Mouse (Mus musculus): ENCODE data around the gene Commd2. TPM values are rescaled to one million over a fixed set of nuclear protein-coding genes. Genes with fewer than 3 reads are reported as not detected.

Commd2 gene
- polyA plus RNA-seq, 1 experiment from 2014 or later = 83.9 TPM

DNA sequence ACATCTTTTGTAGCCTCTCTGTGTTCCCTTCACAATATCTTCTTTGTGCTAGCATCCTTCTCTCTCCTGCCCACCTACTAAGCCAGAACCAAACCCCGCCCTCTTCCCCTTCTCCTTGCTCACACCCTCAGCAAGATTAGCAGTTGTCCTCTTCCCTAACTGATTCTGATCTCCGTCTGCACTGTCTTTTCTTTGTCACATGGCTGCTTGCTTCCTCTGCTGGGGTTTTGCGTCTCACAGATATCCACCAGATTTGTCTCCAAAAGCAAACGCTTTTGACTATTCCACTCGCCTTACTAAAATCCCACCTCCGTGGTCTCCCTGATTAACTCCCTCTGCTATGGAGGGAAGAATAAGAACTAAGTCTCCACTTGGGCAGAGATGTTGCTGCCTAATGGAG lies 7.1 kb upstream of the Commd2 start:
- ATAC-seq (ENCODE audit: insufficient number of reproducible peaks, insufficient read depth, low FRiP score, low TSS enrichment) = no peak
- 62% methylated on average over 6 of the region's 6 CpGs for WGBS
- H3K36me3 ChIP-seq = no peaks in the 10 kb centered on the region

DNA sequence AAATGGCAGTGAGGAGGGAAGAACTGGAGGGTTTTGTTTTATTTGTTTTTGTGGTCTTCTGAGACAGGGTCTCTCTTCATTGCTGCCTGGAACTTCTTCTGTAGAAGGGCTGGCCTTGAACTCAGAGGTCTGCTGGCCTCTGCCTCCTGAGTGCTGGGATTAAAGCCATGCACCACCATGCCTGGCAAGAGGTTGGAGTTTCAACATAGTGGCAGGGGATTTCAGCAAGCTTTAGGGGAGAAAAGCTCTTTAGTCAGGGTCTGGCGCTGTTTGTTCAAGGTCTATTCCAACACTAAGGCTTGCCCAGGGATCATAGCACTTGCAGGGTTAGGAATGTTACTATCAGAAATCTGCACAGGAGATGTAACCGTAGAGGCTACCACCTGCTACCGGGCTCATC lies 2.1 kb upstream of the Commd2 start:
- 86% methylated on average over 3 of the region's 3 CpGs for WGBS
- Histone ChIP-seq H3K9me3 (no peaks in the 10 kb centered on the region), H3K4me2 (replicated peaks) (no peak overlapping the region), H3K4me3 (no peak overlapping the region), H3K9ac (no peak overlapping the region), H3K36me3 (no peaks in the 10 kb centered on the region), H3K27ac (no peak overlapping the region), H3K27me3 (no peaks in the 10 kb centered on the region), H3K4me1 (peaks cover 6% of the 10 kb centered on the region)
- ATAC-seq (ENCODE audit: insufficient number of reproducible peaks, insufficient read depth, low FRiP score, low TSS enrichment) = no peak

More for the DNA sequence above, 7.1 kb upstream of the Commd2 start:
- Histone ChIP-seq H3K27me3 (no peaks in the 10 kb centered on the region), H3K4me3 (no peak overlapping the region), H3K9ac (no peak overlapping the region), H3K4me1 (no peaks in the 10 kb centered on the region), H3K27ac (no peak overlapping the region), H3K9me3 (no peaks in the 10 kb centered on the region), H3K4me2 (replicated peaks) (no peak overlapping the region)

DNA sequence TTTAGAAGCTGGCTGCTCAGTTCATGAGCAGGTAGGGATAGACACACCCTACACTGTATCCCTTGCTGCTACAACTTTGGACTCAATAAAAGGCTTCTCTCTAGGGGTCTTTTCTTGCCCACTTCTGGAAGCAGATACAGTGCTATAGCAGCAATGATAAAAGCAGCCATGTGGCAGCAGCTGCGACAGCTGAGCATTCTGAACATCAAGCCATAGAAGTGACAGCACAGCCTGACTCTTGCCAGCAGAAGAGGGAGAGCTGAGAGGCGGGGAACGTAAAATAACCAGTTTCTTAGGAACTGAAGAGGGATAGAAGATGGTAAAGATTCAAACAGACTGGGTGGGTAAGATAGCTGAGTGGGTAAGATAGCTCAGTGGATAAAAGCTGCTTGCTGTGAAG lies 970 bp upstream of the Commd2 start:
- ATAC-seq (ENCODE audit: insufficient number of reproducible peaks, insufficient read depth, low FRiP score, low TSS enrichment) = no peak
- Histone ChIP-seq H3K9me3 (no peaks in the 10 kb centered on the region), H3K27ac (no peak overlapping the region), H3K27me3 (no peaks in the 10 kb centered on the region), H3K36me3 (no peaks in the 10 kb centered on the region), H3K4me1 (peaks cover 6% of the 10 kb centered on the region), H3K4me2 (replicated peaks) (no peak overlapping the region), H3K4me3 (no peak overlapping the region), H3K9ac (no peak overlapping the region)
- 80% methylated on average over 3 of the region's 3 CpGs for WGBS

DNA sequence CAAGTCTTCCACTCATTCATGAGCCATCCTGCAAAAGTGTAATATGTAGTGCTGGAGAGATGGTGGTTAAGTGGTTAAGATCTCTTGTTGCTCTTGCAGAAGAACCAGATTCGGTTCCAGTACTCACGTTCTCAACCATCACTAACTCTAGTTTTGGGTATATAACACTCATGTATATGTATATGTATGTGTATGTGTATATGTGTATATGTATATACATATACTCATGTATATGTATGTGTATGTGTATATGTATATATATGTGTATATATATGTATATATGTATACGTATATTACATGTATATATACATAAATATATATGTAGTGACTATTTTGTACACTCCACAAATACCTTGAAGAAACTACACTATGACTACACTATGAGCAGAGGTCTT lies 347 bp upstream of the Commd2 start:
- H3K4me3 ChIP-seq = peak overlapping the region; percentile 71
- H3K9me3 ChIP-seq = no peaks in the 10 kb centered on the region
- H3K36me3 ChIP-seq = no peaks in the 10 kb centered on the region
- H3K27me3 ChIP-seq = no peaks in the 10 kb centered on the region
- H3K9ac ChIP-seq = peak overlapping the region; percentile 75
- whole genome bisulfite sequencing = 70% methylated on average over 3 of the region's 3 CpGs
- H3K27ac ChIP-seq = peak overlapping the region; percentile 82; the same call in 1 of the 2 replicates
- H3K4me1 ChIP-seq = peaks cover 6% of the 10 kb centered on the region
- peak overlapping the region; percentile 75 for H3K4me2 ChIP-seq (replicated peaks)
- ATAC-seq (ENCODE audit: insufficient number of reproducible peaks, insufficient read depth, low FRiP score, low TSS enrichment) = no peak

DNA sequence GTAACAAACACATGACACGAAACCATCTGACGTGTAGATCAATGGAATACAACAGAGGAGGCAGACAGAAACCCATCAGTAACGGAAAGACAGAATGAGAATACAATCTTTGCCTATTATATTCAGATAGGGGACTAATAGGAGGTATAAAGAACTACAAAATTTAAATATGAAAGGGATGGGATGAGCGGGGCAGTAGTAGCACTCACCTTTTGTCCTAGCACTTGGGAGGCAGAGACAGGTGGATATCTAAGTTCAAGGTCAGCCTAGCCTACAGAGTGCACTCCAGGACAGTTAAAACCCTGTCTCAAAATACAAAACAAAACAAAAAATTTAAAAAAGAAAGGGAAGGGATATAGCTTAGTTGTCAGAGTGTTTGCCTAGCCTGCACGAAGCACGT lies 8.3 kb downstream of the Commd2 start:
- Histone ChIP-seq H3K36me3 (peaks cover 15% of the 10 kb centered on the region), H3K9ac (no peak overlapping the region), H3K4me3 (no peak overlapping the region), H3K4me2 (replicated peaks) (no peak overlapping the region), H3K27me3 (no peaks in the 10 kb centered on the region), H3K4me1 (no peaks in the 10 kb centered on the region), H3K27ac (no peak overlapping the region), H3K9me3 (no peaks in the 10 kb centered on the region)
- 91% methylated on average over 6 of the region's 6 CpGs for WGBS
- no peak for ATAC-seq (ENCODE audit: insufficient number of reproducible peaks, insufficient read depth, low FRiP score, low TSS enrichment)

DNA sequence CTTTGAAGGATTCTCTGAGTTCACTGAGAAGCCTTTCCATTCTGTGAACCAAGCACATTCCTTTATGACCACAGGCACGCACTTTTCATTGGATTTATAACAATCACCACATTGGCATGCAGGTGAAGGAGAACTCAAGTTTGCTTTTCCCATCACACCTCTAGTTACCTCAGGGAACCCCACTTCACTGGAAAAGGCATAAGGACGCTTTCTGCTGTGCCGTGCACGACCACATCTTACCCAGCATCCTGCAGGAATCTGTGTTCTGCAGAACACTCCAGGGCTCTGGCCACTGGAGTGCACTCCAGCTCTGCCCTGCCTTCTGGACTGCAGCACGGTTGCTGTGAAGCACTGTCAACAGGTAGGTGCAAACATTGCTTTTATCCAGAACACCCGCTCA lies 13.9 kb downstream of the Commd2 start:
- H3K36me3 ChIP-seq = no peaks in the 10 kb centered on the region
- no peak overlapping the region for H3K9ac ChIP-seq
- WGBS = 67% methylated on average over 6 of the region's 6 CpGs
- no peak overlapping the region for H3K4me2 ChIP-seq (replicated peaks)
- ATAC-seq (ENCODE audit: insufficient number of reproducible peaks, insufficient read depth, low FRiP score, low TSS enrichment) = no peak
- no peaks in the 10 kb centered on the region for H3K4me1 ChIP-seq
- H3K4me3 ChIP-seq = no peak overlapping the region
- no peak overlapping the region for H3K27ac ChIP-seq
- no peaks in the 10 kb centered on the region for H3K27me3 ChIP-seq
- H3K9me3 ChIP-seq = no peaks in the 10 kb centered on the region

DNA sequence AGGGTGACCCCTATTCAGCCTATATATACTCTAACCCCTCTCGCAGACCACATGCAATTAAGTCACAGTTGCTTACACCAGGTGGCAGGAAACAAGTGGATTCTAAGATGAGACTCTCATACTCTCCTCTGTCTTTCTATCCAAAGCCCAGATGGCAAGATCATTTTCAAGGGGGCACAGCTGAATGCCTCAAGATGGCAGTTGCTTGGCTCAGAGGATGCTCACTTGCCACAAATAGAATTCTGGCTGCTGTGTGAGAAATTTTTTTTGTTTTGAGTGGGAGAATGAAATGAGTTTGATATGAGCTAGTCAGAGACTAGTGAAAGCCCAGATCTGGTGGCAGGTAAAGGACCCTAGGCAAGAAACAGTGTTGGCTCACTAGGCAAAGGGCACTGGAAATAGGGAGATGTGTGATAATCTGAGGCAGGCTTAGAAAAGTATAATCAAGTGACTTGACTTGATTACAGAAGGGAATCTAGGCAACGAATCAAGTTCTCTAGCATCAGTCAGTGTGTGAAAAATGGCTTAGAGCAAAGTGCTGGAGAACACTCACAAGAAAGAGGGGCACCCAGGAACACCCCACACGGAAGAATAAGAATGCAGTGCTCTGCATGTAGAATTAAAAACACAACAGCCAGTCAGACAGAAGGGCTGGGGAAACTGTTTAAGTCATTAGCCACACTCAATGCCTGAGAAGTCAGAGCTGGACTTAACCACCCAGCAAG lies 16.6 kb downstream of the Commd2 start:
- H3K36me3 ChIP-seq = no peaks in the 10 kb centered on the region
- no peak overlapping the region for H3K4me3 ChIP-seq
- no peak overlapping the region for H3K27ac ChIP-seq
- H3K4me1 ChIP-seq = no peaks in the 10 kb centered on the region
- no peak for ATAC-seq (ENCODE audit: insufficient number of reproducible peaks, insufficient read depth, low FRiP score, low TSS enrichment)
- WGBS = 76% methylated on average over 3 of the region's 3 CpGs
- no peak overlapping the region for H3K9ac ChIP-seq
- H3K9me3 ChIP-seq = no peaks in the 10 kb centered on the region
- no peaks in the 10 kb centered on the region for H3K27me3 ChIP-seq
- no peak overlapping the region for H3K4me2 ChIP-seq (replicated peaks)

DNA sequence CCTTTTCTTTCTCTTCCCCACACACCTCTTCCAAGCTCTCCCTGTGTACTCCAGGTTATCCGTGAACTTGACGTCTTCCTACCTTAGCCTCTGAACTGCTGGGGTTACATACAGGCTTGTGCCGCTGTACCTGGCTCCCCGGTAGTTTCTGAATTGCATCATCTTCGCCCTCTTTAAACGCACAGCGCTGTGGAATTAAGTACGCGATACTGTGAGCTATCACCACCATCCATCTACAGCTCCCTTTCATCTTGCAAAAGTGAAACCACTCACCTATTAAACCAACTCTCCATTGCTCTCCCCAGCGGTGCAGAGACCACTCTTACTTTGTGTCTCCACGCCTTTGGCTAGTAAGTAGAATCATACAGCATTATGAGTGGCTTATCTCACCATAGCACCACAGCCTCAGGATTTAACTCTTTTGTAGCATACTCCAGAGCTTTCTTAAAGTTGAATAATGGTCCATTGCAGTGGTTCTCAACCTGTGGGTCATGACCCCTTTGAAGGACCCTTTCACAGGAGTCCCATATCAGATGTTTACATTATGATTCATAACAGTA lies 24.5 kb downstream of the Commd2 start:
- no peak overlapping the region for H3K9ac ChIP-seq
- 84% methylated on average over 11 of the region's 11 CpGs for WGBS
- no peak for ATAC-seq (ENCODE audit: insufficient number of reproducible peaks, insufficient read depth, low FRiP score, low TSS enrichment)
- H3K27me3 ChIP-seq = no peaks in the 10 kb centered on the region
- no peak overlapping the region for H3K27ac ChIP-seq
- no peak overlapping the region for H3K4me3 ChIP-seq
- H3K4me1 ChIP-seq = no peaks in the 10 kb centered on the region
- no peaks in the 10 kb centered on the region for H3K36me3 ChIP-seq
- H3K9me3 ChIP-seq = no peaks in the 10 kb centered on the region
- no peak overlapping the region for H3K4me2 ChIP-seq (replicated peaks)

DNA sequence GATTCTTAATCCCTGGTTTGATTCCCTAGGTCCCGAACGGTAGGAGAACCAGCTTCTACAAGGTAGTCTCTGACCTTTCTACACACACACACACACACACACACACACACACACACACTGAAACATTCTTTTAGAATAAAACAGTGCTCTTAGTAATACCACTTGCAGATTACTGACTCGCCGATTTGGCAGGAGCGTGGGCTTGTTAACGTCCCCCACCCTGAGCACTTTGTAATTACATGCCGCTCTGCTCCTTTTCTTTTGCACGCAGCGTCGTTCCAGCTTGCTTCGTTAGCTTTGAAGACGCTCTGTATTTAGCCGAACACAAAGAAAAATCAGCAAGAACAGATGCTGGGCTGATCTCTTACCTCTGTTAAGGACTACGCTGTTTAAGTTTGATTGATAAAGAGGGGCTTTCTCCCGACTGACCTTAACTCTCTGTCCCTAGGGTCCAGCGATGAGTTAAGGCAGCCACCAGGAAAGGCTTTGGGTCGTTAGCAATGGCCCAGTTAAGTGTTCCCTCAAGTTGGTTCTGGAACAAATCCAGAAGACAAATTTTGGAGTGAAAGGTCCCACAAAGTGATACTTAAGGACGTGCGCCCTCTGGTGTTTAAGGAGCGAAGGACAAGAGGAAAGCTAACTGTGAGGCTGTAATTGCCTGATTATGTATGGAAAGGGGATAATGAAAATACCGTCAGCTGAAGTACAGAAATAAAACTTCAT lies 26.1 kb downstream of the Commd2 start:
- H3K4me2 ChIP-seq (replicated peaks) = peak overlapping the region; percentile 50
- no peak overlapping the region for H3K9ac ChIP-seq
- no peaks in the 10 kb centered on the region for H3K9me3 ChIP-seq

DNA sequence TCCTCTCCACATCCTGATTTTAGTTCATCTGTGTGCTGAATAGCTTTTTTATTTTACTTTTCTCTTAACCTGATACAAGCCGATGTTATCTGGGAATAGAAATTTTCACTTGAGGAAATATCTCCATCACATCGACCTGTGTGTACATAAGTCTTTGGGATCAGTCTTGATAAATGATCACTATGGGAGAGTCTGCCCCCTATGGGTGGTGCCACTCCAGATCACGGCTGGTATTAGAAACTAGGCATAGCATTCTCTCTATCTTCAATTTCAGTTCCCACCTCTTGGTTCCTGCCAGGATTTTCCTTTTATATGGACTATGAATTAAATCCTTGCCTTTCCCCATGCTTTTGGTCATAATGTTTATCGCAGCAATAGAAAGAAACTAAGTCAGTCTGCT lies 31.8 kb downstream of the Commd2 start:
- Histone ChIP-seq H3K4me1 (no peaks in the 10 kb centered on the region), H3K36me3 (no peaks in the 10 kb centered on the region), H3K27me3 (no peaks in the 10 kb centered on the region), H3K9ac (no peak overlapping the region), H3K4me3 (no peak overlapping the region), H3K27ac (no peak overlapping the region), H3K9me3 (no peaks in the 10 kb centered on the region), H3K4me2 (replicated peaks) (no peak overlapping the region)
- ATAC-seq (ENCODE audit: insufficient number of reproducible peaks, insufficient read depth, low FRiP score, low TSS enrichment) = no peak
- 81% methylated on average over 4 of the region's 4 CpGs for WGBS

More for the DNA sequence above, 26.1 kb downstream of the Commd2 start:
- Histone ChIP-seq H3K4me1 (no peaks in the 10 kb centered on the region), H3K4me3 (peak overlapping the region; percentile 19), H3K36me3 (no peaks in the 10 kb centered on the region), H3K27ac (peak overlapping the region; percentile 46; the same call in 1 of the 2 replicates), H3K27me3 (no peaks in the 10 kb centered on the region)
- 0 out of 2 replicates have a peak, but pooled peaks have one; percentile 10 for ATAC-seq (ENCODE audit: insufficient number of reproducible peaks, insufficient read depth, low FRiP score, low TSS enrichment)
- WGBS = 28% methylated on average over 21 of the region's 21 CpGs

DNA sequence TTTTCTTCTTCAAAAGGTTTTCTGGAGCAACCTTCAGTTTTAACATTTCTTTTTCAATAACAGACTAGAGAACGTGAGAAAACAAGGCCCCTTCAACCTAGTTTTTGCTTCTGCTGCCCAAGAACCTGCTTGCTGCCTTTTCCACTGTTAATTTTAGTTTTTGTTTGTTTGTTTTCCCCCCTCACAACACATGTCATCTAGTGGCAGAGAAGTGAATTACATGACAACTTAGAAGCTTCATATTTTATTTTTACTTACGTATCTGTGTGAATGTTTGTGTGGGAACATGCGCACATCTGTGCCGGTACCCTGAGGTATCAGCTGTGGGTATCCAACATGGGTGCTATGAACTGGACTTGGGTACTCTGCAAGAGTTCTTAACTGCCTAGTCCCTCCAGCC lies 35.9 kb downstream of the Commd2 start:
- H3K27me3 ChIP-seq = no peaks in the 10 kb centered on the region
- no peaks in the 10 kb centered on the region for H3K36me3 ChIP-seq
- H3K9ac ChIP-seq = no peak overlapping the region
- no peak overlapping the region for H3K27ac ChIP-seq
- no peaks in the 10 kb centered on the region for H3K4me1 ChIP-seq
- no peaks in the 10 kb centered on the region for H3K9me3 ChIP-seq
- 92% methylated on average over 4 of the region's 4 CpGs for WGBS
- no peak for ATAC-seq (ENCODE audit: insufficient number of reproducible peaks, insufficient read depth, low FRiP score, low TSS enrichment)
- no peak overlapping the region for H3K4me3 ChIP-seq
- no peak overlapping the region for H3K4me2 ChIP-seq (replicated peaks)

DNA sequence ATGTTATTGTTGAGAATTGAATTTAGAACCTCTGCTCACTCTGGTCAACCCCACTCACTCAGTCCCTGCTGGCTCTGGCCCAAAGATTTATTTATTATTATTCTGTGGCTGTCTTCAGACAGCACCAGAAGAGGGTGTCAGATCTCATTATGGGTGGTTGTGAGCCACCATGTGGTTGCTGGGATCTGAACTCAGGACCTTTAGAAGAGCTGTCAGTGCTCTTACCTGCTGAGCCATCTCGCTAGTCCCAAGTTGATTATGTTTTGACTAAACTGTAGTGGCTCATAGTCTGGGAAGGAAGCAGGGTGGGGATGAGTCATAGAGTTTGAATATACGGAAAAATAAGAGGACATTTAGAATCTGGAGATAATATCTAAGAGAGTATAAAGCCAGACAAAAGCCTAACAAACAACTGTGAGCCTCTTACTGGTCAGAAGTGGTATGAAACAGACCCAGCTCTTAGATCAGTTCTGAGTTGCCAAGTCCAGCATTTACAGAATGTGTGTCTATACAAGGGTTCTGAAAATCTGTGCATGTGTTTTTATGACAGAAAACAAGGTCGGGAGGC lies 39.0 kb downstream of the Commd2 start:
- Histone ChIP-seq H3K9ac (no peak overlapping the region), H3K4me1 (no peaks in the 10 kb centered on the region), H3K36me3 (no peaks in the 10 kb centered on the region), H3K9me3 (no peaks in the 10 kb centered on the region), H3K27me3 (no peaks in the 10 kb centered on the region), H3K4me3 (no peak overlapping the region), H3K27ac (no peak overlapping the region), H3K4me2 (replicated peaks) (no peak overlapping the region)
- ATAC-seq (ENCODE audit: insufficient number of reproducible peaks, insufficient read depth, low FRiP score, low TSS enrichment) = no peak
- 74% methylated on average over 3 of the region's 3 CpGs for WGBS

All from embryonic facial prominence, embryonic 12.5 days (tissue).